Mouse (Mus musculus) urinary bladder, postnatal 4 days (tissue): ENCODE data around the gene Slc9a9.

Source experiments
- DNase-seq, 2 experiments: peaks; one replicate each; pipeline ENCODE4 v3.0.0; 2021 to 2022; ENCODE audit warnings: low spot score in 2 of 2

Gene Slc9a9

DNA sequence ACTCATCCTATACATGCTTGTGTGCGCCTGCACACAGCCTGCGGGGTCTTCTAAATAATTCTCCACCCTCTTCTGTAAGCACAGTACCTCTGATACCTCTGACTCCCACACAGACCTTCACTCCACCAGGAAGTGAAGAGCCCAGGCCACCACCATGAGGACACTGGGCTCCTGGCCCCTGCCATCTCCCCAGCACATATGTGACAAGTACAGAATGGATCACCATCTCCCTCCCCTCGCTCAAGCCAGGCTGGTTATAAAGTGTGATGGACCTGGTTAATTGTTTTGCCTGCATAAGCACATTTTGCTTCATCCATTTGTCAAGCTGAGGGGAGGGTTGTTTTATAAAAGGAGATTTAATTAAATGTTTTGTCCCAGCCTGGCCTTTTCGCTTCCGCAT lies 408.2 kb downstream of the Slc9a9 start:
- no peak for DNase-seq

DNA sequence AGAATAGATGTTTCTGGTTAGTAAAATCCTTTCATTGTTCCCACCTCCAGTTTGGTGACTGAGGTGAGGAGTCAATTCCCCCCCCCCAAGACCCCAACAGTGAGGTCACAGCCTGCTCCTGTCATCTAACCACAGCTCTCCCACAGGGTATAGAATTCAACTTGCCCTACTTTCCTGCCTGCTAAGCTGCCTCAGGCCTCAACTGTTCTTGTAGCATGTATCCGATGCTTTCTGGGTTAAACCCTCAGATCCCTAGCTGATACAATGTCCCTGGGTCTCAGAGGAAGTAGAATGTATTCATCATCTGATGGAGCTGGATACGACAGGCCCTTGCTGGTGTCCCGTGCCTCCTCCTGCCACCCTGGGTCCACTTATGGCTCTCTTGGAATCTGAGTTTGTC lies 408.9 kb downstream of the Slc9a9 start:
- DNase-seq, result no peak

DNA sequence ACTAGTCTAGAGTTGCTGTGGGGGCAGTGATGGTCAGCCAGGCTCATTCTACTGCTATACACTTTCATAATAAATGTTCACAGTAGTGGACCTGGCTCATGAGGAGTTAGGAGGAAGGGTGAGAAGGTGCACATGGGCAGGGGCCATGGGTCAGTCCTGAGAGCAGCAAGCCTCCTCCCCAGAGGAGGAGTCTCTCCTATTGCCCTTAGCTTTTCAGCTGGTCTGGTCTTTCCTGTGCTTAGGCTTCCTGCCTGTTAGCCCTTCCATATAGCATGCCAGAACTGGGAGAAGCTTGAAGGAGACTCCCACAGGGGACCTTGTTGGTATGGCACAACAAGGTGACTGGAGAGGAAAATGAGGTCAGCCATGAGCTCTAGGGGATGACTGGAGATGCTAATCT lies 410.2 kb downstream of the Slc9a9 start:
- DNase-seq, result no peak

DNA sequence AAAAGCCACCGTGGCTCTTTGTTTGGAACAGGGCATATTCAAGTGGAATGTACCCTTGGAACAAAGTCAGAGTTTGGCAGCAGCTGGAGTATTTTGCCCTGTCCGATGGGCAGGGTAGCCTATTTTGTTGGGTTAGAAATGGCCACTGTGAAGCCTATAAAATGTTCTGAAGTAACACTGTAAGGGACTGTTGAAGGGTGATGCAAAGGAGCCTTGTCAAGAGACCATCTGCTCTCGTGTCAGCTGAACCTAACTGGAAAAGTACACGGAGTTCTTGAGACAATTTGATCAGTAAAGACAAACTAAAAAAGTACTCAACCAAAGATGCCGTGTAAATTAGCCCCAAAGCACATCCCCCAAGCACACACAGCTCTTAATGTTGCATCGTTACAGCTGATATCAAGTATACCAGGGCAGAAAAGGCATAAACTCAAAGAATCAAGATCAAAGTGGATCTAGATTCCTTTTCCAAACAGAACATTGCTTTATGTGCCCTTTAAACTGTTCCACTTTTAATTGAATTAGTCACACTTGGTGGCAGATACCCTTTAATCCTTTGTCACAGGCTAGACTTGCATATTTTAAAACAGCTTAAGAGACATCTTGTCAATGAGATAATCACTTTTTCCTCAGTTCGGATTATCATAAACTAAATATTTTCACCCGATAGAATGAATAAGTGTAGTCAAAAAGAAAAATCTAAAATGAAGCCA lies 416.6 kb downstream of the Slc9a9 start:
- no peak for DNase-seq

DNA sequence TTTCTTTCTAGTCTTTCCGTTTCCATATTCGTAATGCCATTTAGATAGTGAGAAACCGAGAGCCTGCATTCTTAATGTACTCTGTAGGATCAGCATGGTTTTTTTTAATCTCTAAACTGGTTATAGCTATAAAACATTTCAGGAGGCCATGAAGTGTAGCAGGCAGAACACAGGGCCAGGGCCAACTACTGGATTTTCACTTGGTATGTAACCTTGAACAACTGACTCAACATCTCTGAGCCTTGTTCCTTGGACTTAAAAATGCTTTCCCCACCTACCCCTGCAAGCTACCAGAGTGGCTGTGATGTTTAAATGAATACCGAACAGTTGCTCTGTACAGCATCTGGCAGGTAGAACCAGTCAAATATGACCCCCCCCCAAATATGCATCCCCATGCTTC lies 418.5 kb downstream of the Slc9a9 start:
- DNase-seq, result no peak

DNA sequence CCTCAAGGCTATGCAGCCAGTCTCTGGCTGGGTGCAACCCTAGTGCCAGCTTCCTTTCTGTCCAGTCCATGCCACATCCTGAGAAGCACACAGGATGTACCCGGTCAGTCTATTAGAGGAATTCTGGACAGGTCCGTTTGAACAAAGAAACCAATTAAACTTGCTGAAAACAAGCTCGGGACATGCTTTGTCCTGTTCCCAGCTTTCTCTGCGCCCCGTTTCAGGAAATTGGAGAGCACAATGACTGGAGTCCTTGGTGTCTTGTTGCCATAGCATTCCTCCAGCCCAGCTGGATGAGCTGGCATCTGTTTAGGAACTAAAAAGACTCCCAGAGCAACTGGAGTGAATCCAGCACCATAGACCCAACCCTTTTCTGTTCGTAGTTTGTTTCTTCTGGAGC lies 419.3 kb downstream of the Slc9a9 start:
- DNase-seq, result no peak

DNA sequence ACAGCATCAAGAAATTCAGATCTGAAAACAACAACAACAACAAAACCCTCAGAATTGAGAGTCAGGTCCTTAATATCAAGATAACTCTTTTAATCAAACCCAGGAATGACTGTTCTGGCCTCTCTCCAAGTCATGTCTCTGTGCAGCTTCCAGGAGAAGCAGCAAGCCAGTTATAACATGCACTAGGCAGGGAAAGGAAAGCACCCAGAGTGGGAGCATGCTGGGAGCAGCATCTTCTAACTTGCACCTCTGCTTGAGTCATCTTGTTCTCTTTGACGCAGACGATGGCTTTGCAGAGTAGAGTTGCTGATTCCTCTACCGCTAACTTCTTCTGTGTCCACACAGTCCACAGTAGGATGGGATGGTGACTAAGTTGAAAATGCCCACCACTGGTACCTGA lies 426.8 kb downstream of the Slc9a9 start:
- no peak for DNase-seq

DNA sequence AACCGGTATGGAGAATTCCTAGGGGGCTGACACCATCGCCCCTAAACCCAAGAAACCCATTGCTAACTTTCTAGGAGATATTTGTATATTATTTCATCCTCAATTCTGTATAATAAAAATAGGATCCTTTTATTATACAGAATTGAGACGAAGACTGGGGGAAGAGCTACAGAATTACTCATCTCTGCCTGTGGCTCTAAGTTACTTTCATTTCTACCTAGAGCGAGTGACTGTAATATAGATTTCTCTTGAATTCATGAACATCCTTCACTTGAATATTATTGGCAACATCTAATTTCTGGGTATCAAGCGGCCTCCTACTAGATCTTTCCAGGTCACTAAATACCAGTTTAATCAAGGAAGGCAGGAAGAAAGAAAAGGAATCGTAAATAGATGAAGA lies 436.1 kb downstream of the Slc9a9 start:
- DNase-seq, result no peak

DNA sequence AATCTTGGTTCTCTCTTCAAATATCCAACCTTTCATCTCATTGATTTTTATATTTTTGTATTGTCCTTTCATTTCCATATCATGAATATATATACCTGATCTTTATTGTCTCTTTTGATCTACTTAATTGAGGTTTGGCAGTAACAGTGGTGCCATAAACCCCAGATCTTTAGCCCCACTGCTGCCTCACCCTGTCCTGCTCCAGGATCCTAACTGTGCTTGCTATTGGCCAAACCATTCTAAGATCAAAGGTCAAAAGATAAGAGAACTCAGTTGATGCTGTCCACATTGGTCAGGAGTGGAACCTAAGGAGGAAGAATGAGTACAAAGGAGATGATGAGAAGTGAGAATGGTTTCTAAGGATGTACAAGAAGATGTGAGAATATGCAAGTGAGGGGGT lies 440.1 kb downstream of the Slc9a9 start:
- no peak for DNase-seq

DNA sequence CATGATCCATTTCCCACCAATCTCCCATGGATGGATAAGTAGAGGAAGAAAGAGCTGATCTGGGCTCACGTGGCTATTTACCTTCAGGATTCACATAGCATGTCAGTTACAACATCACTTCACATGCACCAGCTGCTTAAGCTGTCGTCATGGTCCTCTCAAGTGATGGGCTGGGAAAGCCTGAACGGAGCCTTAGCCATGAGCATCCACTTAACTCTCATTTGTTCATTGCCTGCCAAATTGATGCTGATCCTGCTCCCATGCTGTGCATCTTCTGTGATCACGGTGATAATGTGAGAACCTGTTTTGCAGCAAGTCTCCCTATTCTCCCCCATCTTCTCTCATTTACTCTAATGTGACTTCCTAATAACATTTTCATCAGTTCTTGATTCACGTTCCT lies 441.1 kb downstream of the Slc9a9 start:
- no peak for DNase-seq

DNA sequence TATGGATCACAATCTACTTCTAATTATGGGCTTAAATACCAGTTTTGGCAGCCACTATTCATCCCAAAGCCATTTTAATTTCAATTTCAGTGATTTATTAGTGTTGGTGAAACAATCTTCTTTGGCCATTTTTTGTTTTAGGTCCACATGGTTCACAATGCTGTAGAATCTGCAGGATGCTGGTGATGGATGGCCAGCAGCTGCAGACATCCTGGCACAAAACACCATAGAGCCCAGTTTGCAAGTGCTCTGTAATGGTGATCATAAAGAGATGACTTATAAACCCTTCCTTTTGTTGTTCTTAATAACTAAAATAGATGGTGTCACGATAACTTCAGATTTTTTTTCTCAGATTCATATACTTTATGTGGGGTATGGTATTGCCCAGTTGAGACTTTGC lies 442.0 kb downstream of the Slc9a9 start:
- no peak for DNase-seq

DNA sequence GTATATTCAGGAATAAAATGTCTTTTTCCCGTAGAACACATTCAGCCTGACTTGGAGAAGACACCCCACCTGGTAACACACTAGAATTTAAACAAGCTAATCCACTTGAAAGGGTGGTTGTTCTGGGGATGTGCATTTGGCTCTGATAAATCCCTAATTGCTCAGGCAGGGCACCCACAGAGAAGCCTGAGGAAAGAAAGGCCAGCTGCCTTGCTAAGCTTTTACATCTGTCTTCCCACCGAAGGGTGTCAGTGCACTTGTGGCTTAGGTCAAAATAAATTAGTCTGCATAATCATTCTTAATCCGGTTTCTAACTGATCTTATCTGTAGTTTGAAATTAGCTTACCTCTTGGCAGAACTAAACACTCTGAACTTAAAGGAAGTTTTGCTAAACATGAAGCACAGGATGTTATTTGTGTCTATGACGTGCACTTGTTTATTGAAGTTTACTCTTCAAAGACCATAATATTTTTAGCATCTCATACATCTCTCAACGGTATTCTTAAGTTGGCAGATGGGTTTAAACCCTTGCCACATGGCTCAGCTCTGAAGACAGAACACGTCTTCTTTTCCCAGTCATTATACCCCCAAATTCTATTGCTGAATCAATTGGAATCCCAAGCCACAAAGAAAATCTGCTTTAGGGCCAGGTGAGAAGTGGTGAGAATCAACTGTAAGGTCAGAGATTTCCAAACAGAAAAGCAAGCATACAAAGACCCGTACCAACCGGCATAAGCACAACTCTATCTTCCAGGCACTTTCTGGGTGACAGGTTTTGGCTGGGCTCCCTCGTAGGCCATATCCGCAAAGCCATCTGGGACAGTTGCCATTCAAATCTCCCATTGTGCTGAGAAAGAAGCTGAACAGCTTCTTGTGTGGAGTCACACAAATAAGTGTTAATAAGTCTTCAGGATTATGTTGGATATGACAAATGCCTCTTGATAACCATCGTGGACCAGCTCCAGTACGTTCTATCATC lies 443.7 kb downstream of the Slc9a9 start:
- DNase-seq, result no peak

DNA sequence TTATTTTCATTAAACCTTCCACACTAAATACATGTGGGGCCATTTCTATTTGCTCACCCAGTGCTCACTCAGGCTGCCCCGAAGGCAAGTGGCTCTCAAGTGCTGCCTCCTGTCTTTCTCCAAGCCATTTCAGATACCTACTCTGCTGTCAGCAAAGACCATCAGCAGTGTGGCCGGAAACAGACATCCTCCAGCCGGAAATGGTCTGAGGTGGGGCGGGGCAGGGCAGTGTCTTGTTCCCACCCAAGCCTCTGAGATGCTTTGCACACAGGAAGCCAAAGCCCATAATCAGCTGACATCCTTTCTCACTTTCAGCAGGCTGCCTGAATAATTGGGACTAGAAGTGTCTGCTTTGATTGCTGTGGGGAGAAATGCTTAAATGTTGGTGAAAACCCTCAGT lies 450.4 kb downstream of the Slc9a9 start:
- no peak for DNase-seq

DNA sequence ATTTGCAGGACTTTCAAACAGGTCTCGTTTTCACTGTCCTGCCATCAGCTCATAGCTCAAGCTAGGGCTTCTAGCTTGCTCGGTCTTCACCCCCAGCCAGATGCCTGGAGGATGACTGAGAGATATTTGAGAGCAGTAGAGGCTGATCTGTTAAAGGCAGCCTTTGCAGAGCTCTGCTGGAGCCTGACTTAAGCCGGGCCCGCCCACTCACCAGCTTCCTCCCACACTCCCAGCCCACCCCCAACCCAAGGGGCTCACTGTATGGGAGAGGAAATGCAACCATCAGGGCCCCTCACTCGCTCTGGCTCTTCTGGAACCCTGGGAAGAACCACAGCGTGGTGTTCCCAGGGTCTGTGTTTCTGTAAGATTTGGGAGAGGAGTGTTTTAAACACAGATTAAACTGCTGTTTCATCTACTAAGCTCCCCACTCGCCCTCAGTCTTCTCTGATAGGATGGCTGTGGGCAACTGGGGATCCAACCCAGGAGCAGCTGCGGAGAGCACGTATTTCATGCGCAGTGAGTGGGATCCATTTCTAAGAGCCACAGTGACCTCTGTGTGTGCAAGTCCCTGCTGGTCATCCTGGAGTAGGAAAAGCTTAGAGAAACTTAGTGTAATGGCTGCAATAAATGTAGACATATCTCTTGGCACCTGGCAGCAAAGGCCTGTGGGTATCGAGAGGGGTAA lies 451.6 kb downstream of the Slc9a9 start:
- no peak for DNase-seq

DNA sequence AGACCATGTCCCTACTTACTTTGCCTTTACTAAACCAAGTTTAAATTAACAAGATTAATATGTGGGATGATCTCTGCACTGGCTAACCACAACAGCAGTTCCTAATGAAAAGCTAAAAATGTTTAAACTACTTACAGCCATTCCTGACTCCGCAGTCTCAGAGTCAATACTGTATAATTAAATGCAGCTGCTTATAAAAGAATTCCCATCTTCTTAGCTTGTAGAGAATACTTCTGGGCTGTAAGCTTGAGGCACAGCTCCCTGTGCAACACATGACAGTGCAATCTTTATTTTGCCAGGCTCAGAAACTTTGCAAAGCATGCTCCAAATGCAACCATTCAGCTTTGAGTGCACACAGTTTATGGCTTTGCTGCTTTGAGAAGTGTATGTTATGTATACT lies 456.0 kb downstream of the Slc9a9 start:
- DNase-seq, result no peak

DNA sequence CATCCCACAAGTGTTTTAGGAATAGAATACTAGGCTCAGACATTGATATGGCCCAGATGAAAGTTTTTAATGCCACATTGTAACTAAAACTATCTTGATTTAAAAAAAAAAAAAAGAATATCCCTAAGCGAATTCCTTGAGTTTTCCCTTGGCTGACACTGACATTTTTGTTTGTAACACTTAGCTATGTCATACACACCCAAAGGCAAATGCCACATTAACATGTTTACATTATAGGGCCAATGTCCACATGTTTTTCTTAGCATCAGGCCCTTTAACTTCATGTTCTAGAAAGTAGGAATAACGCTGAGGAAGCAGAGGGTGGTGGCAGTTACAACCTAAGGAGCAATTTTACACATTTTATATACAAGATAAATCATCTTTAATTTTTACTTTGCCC lies 458.1 kb downstream of the Slc9a9 start:
- no peak for DNase-seq

DNA sequence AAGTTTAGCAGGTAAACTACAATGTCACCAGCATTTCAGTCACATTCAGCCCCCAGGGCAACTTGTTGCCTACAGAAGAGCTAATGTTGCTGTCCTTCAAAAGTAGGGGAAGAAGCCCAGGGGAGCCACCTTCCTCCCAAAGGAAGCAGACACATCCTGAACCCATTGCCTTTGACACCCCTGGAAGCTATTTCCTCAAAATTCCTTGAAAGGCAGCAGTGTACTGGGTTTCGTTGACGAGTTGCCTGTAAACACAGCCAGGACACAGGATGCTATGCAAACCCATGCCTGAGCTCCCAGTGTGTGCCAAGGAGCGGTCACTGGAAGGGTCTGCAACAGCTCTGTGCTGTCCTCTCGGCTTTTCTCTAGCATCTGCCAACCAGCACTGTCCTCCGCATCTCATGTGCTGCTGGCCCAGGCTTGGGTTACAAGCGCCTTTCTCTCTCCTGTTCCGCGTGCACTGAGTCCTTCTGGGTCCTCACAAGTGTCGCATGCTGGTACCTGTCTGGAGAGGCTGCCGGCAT lies 479.6 kb downstream of the Slc9a9 start:
- DNase-seq, result no peak

DNA sequence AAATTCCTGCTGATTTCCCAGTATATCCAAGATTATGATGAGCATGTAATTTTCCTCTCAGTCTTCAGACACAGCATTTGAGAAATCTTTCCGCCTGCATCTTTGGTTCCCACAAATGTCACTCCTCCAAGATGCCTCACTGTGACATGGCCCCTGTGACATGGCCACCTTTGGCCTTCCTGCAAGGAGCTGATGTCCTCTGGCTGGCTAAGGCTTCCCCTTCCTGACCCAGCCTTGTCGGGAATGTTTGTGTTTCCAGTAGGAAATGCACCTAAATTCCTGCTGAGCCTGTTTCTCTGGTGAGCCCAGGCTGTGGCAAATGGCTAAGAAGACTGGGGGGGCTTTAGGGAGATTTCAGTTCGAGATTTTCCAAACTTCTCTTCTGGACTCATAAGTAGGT lies 480.4 kb downstream of the Slc9a9 start:
- DNase-seq, result no peak

DNA sequence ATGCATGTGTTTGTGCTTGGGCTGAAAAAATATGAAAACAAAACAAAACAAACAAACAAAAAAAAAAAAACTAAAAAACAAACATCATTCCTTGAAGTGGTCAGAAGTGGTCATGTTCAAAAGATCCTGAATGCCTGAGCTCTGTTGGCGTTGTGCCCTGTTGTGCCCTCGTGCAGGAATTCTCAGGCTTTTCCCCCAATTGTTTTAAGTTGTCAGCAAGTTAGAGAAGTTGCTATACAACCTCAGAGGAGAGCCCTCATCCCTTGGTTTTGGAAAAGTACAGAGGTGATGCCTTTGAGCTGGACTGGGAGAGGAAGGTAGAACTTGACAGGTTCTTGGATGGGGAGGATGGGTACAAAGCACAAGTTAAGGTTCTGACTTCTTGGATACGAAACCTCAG lies 480.9 kb downstream of the Slc9a9 start:
- DNase-seq, result no peak

DNA sequence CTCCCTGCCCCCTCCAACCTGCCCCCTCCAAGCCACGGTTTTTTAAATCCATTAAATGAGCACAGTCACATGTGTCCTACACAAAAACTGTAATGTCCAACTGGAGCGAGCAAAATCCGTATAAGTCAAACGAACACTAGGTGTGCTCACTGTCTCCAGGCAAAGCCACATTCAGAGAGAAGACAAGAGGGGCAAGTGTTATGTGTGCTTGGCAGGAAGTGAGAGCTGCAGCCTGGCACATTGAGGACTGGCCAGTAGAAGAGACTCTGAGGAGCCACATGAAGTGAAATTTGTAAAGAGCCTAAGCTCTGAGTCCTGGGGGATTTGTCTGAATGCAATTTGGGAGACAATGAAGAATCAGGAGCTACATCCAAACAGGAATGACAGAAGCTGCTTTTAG lies 481.3 kb downstream of the Slc9a9 start:
- no peak for DNase-seq

DNA sequence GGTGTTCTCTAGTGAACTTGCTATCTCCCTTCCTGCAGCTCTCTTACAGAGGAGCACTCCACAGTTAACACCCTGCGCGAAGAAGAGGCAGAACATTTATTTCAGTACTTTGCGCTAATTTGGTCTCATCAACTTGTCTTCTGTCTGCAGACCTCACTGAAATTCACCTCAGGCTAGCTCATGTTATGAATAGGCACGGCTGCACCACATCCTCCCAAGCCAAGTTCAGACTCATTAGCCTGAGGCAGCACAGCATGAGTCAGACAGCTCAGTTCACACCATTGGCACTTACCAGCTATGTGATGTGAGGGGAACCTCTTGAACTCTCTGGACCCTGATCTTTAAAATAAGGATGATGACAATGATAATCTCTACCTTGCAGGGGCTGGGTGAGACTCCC lies 482.0 kb downstream of the Slc9a9 start:
- no peak for DNase-seq

DNA sequence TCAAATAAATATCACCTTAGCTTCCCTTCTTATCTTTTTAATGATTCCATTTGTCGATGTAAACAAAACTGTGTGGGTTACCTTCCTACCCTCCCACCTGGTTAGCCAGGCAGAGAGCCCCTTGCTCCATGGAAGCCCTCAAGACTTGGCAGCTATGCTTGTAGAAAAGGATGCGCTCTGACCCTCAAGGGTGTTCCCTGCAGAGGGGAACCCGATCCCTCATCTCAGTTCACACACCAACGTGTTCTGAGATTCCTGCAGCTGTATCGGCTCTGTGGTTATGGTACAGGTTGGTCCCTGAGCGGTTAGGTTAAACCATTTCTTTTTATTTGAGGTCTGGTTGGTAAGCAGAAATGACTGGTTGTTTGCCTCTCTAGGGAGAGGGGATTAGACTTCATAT lies 484.3 kb downstream of the Slc9a9 start:
- no peak for DNase-seq
